Mouse (Mus musculus) MEL (cell line): ENCODE data around the gene Ankmy1.

Source experiments
- CTCF ChIP-seq, 3 experiments: IDR thresholded peaks in 2 of 3; conservative IDR thresholded peaks in 1 of 3; 2 replicates each; pipeline ENCODE4 v1.5.1; 2011 to 2012; ENCODE audit warnings: low read length in 3 of 3, low read depth in 2 of 3, mild to moderate bottlenecking in 2 of 3, improper control_type of control experiment in 1 of 3, inconsistent platforms in 1 of 3, mixed read lengths in 1 of 3, moderate library complexity in 1 of 3; ENCODE audit not compliant: control insufficient read depth in 1 of 3, insufficient read depth in 1 of 3, poor library complexity in 1 of 3, severe bottlenecking in 1 of 3
- ETS1 ChIP-seq: IDR thresholded peaks from 2 replicates; pipeline ENCODE4 v1.6.1; 2012; ENCODE audit warnings: low read depth, mild to moderate bottlenecking, inconsistent platforms, low read length, improper control_type of control experiment, moderate library complexity
- HCFC1 ChIP-seq: IDR thresholded peaks from 2 replicates; pipeline ENCODE4 v1.6.1; 2012; ENCODE audit warnings: low read depth, mild to moderate bottlenecking, inconsistent platforms, low read length, improper control_type of control experiment, moderate library complexity
- JUND ChIP-seq: IDR thresholded peaks from 2 replicates; pipeline ENCODE4 v1.6.1; 2011; ENCODE audit warnings: low read depth, mild to moderate bottlenecking, improper control_type of control experiment, low read length
- MAZ ChIP-seq: IDR thresholded peaks from 2 replicates; pipeline ENCODE4 v1.6.1; 2012; ENCODE audit warnings: low read depth, mild to moderate bottlenecking, inconsistent platforms, low read length, improper control_type of control experiment
- POLR2A ChIP-seq, 2 experiments: IDR thresholded peaks; 2 replicates each; pipeline ENCODE4 v1.6.1; 2011 to 2012; ENCODE audit warnings: low read length in 2 of 2, mild to moderate bottlenecking in 2 of 2, control low read depth in 1 of 2, improper control_type of control experiment in 1 of 2, low read depth in 1 of 2, moderate library complexity in 1 of 2; ENCODE audit not compliant: control insufficient read depth in 1 of 2, insufficient read depth in 1 of 2, poor library complexity in 1 of 2
- POLR2AphosphoS5 ChIP-seq: IDR thresholded peaks from 2 replicates; pipeline ENCODE4 v1.6.1; 2012; ENCODE audit warnings: low read depth, borderline replicate concordance, mild to moderate bottlenecking, inconsistent platforms, low read length, moderate library complexity, mixed read lengths
- RCOR1 ChIP-seq: IDR thresholded peaks from 2 replicates; pipeline ENCODE4 v1.6.1; 2012; ENCODE audit warnings: low read depth, mild to moderate bottlenecking, inconsistent platforms, low read length, improper control_type of control experiment
- TAL1 ChIP-seq: IDR thresholded peaks from 2 replicates; pipeline ENCODE4 v1.6.1; 2012; ENCODE audit warnings: mild to moderate bottlenecking, inconsistent platforms, low read length, moderate library complexity, mixed read lengths

GRCm38 (mm10) chr1:92830626-92831187 is 72.0 kb downstream of the Ankmy1 start:
- no peak for TF ChIP-seq POLR2AphosphoS5
- TF ChIP-seq CTCF (IDR thresholded peaks at IDR 0.05 in 2 of 3, conservative IDR thresholded peaks at IDR 0.05 in 1 of 3; ENCODE audit: control insufficient read depth in 1 of 3, insufficient read depth in 1 of 3, low read depth in 2 of 3, low read length in 3 of 3, poor library complexity in 1 of 3, severe bottlenecking in 1 of 3) = no peak
- no peak for TF ChIP-seq MAZ
- TF ChIP-seq JUND = no peak
- TF ChIP-seq TAL1 = no peak
- no peak for TF ChIP-seq HCFC1
- TF ChIP-seq RCOR1 = no peak
- no peak for TF ChIP-seq ETS1
- TF ChIP-seq POLR2A (IDR thresholded peaks at IDR 0.05; ENCODE audit: control insufficient read depth in 1 of 2, insufficient read depth in 1 of 2, low read depth in 1 of 2, low read length in 2 of 2, poor library complexity in 1 of 2) = no peak
